Mouse (Mus musculus) hematopoietic stem cell, adult 5-6 weeks (primary cell): ENCODE results near the gene Fam104a. TPM values are rescaled to one million over a fixed set of nuclear protein-coding genes. Genes with fewer than 3 reads are reported as not detected.
"Not testable (repeated sequence)": the region's sequence is repeated elsewhere in the genome, so short reads cannot be mapped to it uniquely, and the experiment has no call there.

ENCODE experiments used
- ATAC-seq, 2 experiments: fragments of 125-278 bp in 1 of 2; replicated peaks in 1 of 2; 2 replicates each; pipeline ENCODE4 v1.8.0; 2016 to 2017; ENCODE audit warnings: inconsistent platforms in 2 of 2, mild to moderate bottlenecking in 2 of 2, moderate number of reproducible peaks in 2 of 2, low read depth in 1 of 2, moderate TSS enrichment in 1 of 2; ENCODE audit not compliant: low FRiP score in 2 of 2, poor library complexity in 2 of 2, severe bottlenecking in 2 of 2, insufficient read depth in 1 of 2, low TSS enrichment in 1 of 2
- total RNA-seq: library from RNA; stranded (forward); fragments of 172-1452, 232-1000 nt; gene quantifications from 2 replicates; pipeline ENCODE4 v1.2.3, GENCODE M21; 2017

Gene Fam104a
- total RNA-seq, 1 experiment from 2014 or later: 28.0 TPM

DNA sequence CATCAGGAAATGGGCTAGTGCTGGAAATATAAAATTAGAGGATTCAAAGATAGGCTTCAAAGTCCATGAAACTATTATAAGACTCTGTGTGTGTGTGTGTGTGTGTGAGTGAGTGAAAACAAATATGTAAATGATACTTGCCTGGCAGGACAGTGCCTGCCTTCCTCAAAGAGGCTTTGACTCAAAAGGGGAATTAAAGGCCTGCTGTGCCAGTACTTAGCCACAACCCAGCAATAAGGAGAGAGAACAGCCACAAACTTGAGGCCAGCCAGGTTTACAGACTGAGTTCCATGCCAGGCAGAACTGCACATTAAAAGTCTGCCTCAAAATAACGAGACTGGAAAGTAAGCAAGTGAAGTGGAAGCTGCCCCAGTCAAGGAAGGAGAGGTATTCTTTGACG is 7.1 kb downstream of the Fam104a start:
- ATAC-seq: no peak

DNA sequence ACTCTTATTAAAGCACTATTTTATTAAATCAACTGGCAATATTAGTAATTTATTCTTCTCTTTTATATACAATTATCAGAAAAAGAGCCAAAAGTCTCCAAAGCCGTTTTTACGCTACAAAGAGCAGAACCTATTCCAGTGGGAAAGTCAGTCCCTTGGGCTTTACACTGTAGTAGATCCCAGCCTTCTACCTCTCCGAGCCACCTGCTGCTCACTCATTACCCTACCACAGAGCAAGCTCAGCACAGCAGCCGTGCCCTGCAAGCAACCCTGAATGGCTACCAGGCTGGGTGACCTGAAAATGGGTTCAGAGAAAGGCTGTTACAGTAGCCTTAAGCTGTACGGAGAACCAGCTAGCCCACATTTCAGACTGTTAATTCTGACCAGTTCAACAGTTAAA is 9.4 kb downstream of the Fam104a start:
- ATAC-seq: no peak

DNA sequence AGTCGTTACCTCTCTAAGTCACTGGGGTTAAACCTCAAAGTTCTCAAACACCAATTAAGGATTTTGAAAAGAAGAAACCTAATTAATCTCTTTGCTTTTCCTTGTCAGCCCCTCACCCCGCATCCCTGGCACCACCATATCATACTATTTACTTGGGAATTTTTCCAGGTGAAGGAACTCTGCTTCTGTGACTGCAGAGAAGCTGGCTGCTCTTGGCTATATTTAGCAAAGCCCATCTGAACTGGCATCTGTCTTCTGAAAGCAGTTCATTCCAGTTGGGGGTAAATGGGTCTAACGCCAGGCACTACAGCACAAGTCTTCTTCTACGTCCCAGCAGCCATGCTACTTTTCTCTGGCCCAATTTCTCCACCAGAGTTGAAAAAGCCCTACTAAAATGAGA is 10.3 kb downstream of the Fam104a start:
- no peak for ATAC-seq

DNA sequence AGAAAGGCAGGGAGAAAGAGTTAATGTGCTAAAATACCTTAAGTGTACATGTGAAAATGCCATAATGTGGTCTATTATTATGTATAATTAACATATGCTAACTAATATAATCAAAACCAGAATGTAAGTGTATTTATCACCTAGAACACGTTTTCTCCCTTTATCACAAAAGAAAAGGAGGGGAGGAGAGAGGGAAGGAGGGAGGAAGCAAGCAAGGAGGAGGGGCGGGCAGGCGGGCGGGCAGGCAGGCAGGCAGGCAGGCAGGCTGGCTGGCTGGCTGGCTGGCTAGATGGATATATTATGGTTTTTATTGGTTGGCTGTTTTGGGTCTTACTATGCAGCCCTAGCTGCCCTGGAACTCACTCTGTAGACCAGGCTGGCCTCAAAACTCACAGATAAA is 14.2 kb downstream of the Fam104a start:
- no peak for ATAC-seq

DNA sequence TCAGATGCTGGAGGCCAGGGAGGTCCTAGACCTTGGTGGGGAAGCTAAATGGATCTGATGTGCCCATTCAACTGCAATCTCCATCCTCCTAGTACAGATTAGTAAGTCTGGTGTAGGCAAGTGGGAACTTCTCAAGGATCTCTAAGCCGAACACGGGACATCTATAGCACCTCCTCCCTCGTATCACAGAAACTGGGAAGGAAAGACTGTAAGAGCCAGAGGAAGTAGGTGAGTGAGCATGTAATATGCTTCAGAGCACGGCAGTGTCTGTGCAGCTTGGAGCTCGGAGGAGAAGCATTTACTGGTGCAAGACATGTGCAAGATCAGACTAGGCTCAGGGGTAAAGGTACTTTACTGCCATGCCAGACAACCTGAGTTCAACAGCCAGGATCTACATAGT is 15.1 kb downstream of the Fam104a start:
- no peak for ATAC-seq

DNA sequence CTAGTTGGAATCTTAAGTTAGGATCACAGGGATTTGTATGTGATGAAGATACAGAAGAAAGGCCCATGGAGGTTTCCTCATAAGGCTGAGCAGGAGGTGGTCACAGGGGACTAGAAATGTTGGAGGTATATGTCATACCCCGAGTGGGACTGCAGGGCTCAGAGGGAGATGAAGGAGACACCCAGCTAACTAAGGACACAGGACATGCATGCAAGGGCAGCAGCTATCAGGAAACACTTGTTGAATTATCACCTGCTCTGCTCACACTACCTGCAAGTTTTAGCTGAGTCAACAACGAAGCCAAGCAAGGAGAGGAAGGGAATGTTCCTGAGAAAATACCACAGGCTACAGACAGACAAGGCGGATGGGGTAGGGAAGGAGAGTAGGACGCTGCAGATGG is 16.3 kb downstream of the Fam104a start:
- ATAC-seq: no peak

DNA sequence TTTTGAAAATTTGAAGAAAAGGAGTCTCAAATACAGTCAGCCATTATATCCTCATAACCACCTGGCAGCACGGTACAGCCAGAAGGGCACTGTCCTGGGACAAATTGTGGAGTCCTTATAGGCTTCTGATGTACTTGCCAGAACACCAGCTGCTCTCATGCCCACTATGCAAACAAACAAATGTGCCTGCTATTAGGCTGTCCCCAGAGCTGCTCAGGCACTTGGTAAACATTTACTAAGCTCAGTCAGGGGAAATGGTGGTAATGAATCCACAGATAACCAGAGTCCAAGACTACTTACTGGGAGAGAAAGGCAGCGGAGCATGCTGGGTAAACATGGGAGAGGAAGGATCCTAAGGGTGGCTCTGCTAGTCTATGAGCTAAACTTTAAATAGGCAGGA is 16.8 kb downstream of the Fam104a start:
- no peak for ATAC-seq

DNA sequence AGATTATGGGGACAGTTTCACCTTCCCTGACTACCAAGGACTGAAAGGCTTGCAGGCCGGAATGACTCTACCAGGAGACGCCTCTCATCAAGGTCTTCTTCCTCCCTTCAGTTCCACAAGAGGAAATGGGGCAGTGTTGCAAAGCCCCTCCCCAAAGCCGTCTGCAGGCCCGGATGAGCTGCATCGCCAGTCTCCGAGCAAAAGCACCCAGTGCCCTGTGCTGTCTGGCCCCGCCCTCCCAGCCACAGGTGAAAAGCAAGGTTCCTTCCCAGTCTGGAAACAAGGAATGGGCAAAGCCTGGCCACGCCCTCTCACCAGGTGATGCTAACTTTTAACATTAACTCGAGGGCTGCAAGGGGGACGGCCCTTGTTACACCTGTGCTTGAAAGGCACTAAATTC is 17.3 kb downstream of the Fam104a start:
- ATAC-seq: no peak; a peak in 1 of 4 replicates

DNA sequence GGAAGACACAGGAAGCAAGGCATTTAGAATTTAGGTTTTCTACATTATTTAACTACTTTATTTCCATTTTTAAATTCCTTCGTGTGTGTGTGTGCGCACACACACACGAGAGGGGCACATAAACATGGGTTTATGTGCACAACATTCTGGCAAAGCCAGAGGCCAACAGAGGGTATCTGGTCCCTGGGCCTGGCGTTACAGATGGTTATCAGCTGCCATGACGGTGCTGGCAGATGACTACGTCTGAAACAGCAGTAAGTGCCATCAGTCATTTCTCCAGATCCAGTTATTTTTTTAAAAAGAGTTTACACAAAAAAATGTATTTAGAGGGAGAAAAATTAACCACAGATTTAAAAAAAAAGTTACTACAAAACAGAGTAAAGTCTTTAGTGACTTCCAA is 17.8 kb downstream of the Fam104a start:
- no peak for ATAC-seq

DNA sequence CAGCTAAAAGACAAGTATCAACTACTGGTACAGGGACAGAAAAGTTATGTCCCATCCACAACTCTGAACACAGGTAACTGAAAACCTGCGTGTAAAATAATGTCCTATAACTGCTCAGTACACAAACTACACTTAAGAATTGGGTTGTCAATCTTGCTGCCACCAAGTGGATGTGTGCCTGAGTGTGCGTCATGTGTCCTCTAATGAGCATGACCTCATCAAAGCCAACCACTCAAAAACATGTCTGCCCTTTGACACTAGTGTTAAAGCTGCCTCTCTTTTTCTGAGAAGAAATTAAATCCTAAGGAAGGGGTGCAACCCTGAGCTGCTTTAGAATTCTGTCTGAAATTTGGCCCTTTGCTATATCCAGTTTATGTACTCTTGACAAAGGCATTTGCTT is 19.7 kb downstream of the Fam104a start:
- no peak for ATAC-seq

DNA sequence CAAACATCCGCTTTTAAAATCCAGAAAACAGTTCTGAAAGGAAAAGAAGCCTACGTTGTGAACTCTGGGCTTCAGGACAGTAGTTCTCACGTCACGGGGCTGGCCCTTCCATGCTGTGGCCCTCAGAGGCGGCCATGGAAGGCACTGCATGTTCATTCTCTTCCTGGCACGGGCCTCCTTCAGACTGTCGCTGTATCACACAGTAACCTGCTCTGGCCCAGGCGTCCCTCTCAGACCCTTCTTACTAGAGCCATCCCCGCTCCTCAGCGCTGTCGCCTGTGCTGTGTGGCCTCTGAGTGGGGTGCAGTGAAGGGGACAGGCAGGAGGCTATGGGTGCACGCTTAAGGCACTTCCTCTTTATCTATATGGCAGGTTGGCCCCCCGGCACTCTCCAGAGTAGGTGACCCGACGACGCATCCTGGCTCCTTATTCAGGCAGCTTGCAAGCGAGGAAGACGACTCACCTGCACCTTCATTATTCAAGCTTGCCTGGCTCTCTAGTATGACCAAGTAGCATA is 22.1 kb downstream of the Fam104a start:
- ATAC-seq: no peak

DNA sequence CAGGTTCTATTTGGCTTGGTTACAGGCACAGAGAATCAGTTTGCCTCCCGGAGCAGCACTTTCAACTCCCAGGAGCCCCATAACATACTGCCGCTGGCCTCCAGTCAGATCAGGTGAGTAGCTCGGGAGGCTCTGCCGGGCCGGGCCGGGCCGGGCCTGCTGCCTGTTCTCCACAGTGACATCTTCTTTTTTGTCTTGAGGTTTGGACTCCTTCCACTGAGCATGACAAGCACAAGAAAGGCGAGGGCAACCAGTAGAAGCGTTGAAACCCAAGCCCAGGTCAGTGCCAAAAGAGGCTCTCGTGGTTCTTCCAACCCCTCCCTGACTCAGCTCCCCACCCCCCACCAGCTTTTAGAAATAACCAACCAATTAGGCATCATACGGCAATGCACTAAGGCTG is 23.0 kb downstream of the Fam104a start:
- peak; percentile 75 to 78 for ATAC-seq

DNA sequence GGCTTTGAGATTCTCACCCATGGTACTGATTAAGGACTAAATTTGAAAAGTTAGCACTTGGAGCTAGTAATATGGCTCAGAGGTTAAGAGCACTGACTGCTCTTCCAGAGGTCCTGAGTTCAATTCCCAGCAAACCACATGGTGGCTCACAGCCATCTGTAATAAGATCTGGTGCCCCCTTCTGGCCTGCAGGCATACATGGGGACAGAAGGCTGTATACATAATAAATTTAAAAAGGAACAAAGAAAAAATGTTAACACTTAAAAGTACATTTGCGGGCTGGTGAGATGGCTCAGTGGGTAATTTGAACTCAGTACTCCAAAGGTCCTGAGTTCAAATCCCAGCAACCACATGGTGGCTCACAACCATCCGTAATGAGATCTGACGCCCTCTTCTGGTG is 23.7 kb downstream of the Fam104a start:
- not testable (repeated sequence) for ATAC-seq

DNA sequence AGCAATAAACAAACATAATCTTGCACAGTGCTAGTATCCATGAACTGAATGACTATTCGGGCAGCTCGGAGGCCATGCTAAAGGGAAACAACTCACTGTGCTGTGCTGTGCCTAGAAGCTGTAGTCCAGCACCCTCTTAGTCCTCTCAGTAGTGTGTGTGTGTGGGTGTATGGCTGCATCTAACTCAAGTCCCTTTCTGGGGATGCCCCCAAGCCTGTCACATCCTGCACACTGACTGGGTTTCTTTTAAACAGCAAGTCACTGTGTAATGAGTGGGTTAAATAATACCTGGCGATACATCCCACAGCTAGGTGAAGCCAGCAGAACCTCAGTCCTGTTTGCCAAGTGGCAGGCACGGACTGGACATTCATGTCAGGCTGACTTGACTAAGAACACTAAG is 25.2 kb downstream of the Fam104a start:
- no peak for ATAC-seq

DNA sequence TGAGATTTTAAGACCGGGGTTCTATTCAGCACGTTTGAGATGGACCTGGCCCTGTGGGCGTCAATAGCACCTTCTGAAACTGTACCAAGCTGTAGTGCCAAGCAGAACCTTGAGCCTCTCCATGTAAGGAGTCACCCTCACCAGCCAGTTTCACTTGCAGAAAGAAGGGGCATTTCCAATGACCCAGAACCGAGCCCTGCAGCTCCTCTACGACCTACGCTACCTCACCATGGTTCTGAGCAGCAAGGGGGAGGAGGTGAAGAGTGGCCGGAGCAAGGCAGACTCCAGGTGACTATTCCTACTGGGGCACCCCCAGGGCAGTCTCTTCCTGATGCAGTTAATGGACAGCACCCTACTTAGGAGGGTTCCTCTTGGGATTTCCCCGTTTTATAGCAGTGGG is 25.6 kb downstream of the Fam104a start:
- ATAC-seq: no peak

DNA sequence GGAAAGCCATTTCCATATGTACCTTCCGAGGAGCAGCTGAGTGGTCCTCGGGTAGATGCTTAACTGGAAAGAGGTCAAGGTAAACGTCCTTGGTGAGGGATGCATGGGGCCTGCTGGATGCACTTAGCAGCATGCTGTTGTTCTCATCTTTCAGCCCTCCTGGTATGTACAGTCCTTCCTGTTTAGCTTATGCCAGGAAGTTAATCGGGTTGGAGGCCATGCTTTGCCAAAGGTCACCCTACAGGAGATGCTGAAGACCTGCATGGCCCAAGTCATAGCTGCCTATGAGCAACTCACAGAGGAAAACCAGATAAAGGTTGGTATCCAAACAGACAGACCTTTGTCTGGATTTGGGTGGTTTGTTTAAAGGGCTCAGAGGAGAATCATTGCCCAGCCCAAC is 26.7 kb downstream of the Fam104a start:
- no peak for ATAC-seq

DNA sequence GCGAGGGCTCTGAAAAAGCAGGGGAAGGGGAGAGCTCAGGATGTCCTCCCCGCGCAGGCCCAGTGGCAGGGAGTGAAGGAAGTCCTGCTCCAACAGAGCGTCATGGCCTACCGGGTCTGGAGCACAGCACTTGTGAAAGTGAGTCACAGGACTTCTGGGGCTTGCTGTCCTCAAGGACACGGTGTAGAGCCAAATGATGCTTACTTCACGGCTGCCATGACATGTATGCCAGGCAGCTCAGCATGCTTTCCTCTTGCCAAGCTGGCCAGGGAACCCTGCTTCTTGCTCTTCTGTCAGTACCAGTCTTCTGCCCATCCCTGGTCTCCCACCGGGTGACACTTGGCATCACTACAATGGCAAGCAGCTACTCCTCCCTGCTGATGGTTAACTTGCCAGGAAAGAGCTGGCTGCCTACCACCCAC is 27.4 kb downstream of the Fam104a start:
- ATAC-seq: no peak

DNA sequence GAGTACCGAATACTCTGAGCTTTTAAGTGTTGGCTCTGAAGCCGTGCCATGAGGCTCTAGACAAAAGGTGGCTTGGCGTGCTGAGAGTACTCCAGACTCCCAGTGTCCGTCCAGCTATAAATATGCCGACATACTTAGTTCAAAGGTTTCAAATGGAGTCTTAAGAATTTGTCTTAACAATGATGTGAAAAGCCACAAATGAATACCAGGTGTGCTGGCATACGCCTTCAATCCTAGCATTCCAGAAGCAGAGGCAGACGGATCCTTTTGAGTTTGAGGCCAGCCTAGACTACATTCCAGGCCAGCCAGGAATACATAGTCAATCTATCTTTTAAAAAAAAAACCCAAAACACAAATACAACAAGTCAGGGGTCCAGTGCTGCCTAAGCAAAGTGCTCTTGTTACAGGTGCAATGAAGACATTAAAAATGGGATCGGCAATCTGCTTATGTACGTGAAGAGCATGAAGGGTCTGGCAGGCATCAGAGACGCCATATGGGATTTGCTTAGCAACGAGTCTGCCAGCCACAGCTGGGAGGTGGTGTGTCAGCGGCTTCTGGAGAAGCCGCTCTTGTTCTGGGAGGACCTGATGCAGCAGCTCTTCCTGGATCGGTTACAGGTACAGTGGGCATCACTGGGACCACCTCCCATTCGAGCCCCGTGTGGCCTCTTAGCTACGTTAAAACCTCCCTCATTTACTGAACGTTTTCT is 29.2 kb downstream of the Fam104a start:
- no peak for ATAC-seq

DNA sequence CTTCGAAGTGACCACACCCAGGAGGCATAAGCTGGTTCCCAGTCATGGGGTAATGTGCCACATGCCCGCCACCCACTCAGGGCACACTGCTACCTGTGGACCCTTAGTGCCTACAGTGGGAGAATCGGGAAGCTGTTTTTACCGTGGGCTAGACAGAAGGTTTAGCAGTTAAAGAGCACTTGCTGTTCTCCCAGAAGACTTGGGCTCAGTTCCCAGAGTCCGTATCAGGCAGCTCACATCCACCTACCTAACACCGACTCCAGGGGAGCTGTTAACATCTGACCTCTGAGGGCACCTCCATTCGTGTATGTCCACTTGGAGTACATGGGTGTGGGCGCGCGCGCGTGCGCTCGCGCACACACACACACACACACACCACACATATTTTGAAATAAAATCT is 29.9 kb downstream of the Fam104a start:
- ATAC-seq: no peak
